Mouse (Mus musculus) heart, adult 2 months (tissue): ENCODE data around the gene Fhl2.

ENCODE experiments used
- CTCF ChIP-seq: fragments of 200-600 bp; IDR thresholded peaks from 2 replicates; pipeline ENCODE4 v1.8.1; 2022; ENCODE audit warnings: antibody characterized with exemption, mild to moderate bottlenecking, moderate library complexity
- POLR2A ChIP-seq: fragments of 200-500 bp; IDR thresholded peaks from 2 replicates; pipeline ENCODE4 v1.6.1; 2011; ENCODE audit warnings: mild to moderate bottlenecking, low read depth, low read length, control low read depth; ENCODE audit not compliant: insufficient read depth

DNA sequence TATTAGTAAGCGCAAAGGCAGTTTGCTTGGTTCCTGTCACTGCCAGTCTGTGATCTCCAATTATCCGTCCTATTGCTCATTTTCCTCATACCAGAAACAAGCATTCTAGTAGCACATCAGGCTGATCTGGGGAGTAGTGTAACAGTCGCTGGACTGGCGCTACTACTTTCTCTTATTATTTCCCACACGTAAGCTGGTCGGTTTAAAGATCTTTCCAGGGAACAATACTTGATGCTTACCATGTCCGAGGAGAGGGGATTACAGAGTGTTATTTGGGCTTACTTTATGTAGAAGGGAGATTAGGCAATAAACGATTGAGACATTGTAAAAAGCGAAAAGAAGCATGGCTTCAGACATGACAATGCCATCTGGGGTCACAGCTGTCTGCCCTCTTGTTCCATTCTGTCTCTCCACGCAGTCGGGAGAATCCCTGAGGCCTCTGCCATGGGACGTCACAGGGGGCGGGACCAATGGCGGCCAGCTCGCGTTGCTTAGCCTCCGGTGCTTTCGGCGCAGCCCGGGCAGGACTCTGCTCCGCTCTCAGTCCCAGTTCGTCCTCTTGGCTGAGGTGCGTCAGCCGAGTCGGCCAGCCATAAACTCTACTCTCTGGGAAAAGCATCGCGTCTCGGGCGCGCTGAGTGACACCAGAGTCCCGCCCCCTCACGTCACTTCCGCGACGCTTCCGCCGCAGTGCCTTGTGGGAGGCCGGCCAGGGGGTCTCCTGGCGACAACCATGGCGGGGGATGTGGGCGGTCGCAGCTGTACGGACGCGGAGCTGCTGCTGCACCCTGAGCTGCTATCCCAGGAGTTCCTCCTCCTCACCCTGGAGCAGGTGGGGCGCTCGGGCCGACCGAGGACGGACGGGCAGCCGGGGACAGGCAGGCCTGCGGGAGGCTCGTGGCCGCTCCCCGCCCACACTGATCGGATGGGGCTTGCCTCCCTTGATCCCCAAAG is 98.5 kb downstream of the Fhl2 start, which contains the start of the genes Tgfbrap1 and AI597479:
- TF ChIP-seq POLR2A: peak; percentile 90
- TF ChIP-seq CTCF: no peak
